Mouse (Mus musculus) bone marrow macrophage, adult 2 months (primary cell): ENCODE data around the gene Racgap1.

Experiments used
- CTCF ChIP-seq: IDR thresholded peaks from 2 replicates; pipeline ENCODE4 v1.5.1; 2012; ENCODE audit warnings: low read depth, mild to moderate bottlenecking, low read length, moderate library complexity
- POLR2A ChIP-seq: IDR thresholded peaks from 2 replicates; pipeline ENCODE4 v1.6.1; 2012; ENCODE audit warnings: mild to moderate bottlenecking, low read depth, low read length, borderline replicate concordance

- no peak for TF ChIP-seq CTCF
- TF ChIP-seq POLR2A, result no peak
These were observed 27.6 kb upstream of the Racgap1 start for GRCm38 (mm10) chr15:99679008-99679407.
